9 mouse cellular contexts compared by ENCODE assay signal in the genomic region with DNA sequence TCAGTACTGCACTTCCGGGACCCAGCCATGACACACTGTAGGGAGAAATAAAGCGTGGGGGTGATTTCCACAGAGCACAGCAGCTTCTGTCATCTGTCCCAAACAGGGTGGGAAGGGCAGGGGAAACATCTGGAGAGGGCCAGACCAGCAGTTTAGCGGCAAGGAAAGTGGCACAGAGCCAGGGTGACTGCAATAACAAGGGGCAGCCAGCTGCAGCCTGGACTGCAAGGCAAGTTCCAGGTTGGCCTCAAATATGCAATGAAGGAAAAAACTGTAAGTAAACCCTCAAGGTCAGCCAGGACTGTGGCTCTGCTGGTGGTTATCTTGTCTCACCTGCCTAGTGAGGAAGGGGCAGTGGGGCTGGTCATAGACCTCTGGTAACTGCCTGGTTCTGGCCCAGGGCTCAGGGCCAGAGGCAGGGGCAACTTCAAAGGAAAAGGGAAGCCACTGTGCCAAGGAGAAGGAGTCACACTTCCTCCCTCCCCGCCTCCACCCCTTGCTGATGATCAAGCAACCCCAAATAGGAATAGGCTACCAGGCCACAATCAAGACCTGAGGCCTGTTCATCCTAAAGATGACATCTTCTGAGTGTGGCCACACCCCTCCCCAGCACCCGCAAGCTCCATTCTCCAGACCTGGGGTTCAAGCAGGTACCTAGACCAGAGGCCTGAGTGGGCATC. TPM values are rescaled to one million over a fixed set of nuclear protein-coding genes. Genes with fewer than 3 reads are reported as not detected.
DNase-seq lines count a peak whose midpoint lies in the region; ATAC-seq and TF ChIP-seq lines count a peak whose summit lies in the region.
"Had no signal": no experiment of that assay in that cellular context is flagged by ENCODE, and none has a peak within 500 bp of the region (broad histone marks: within the 10 kb centered on the region; RNA-seq: fewer than 3 reads in every experiment).

No protein-coding gene starts in this region.

- no peak overlapping the region for H3K9ac ChIP-seq in midbrain, embryonic 14.5 days (replicated peaks; ENCODE audit: low read length)
- H3K9ac ChIP-seq in heart, embryonic 16.5 days (ENCODE audit: low read length) = peak overlapping the region; percentile 53
- no peak overlapping the region for H3K9ac ChIP-seq in limb, embryonic 15.5 days
- no peak overlapping the region for H3K9ac ChIP-seq in forebrain, embryonic 16.5 days (replicated peaks; ENCODE audit: low read depth, low read length)
- H3K9ac ChIP-seq in forebrain, embryonic 13.5 days = no peak overlapping the region

- no peak overlapping the region for H3K27ac ChIP-seq in midbrain, embryonic 14.5 days (replicated peaks; ENCODE audit: low read depth, low read length)
- no peak overlapping the region for H3K27ac ChIP-seq in midbrain, embryonic 10.5 days (replicated peaks)
- H3K27ac ChIP-seq in heart, embryonic 16.5 days (ENCODE audit: low read length) = peak overlapping the region; percentile 85
- H3K27ac ChIP-seq in limb, embryonic 15.5 days = peak overlapping the region; percentile 74
- H3K27ac ChIP-seq in forebrain, embryonic 16.5 days (ENCODE audit: low read length) = no peak overlapping the region
- H3K27ac ChIP-seq in forebrain, embryonic 13.5 days = no peak overlapping the region

- WGBS in midbrain, embryonic 14.5 days = 90% methylated on average over 5 of the region's 5 CpGs
- 88% methylated on average over 5 of the region's 5 CpGs for WGBS in midbrain, embryonic 10.5 days
- 39% methylated on average over 5 of the region's 5 CpGs for WGBS in heart, embryonic 16.5 days
- 45% methylated on average over 5 of the region's 5 CpGs for WGBS in limb, embryonic 15.5 days
- WGBS in forebrain, embryonic 16.5 days = 81% methylated on average over 5 of the region's 5 CpGs
- WGBS in forebrain, embryonic 13.5 days = 89% methylated on average over 5 of the region's 5 CpGs

- no peak for ATAC-seq in midbrain, embryonic 14.5 days (ENCODE audit: low FRiP score, low TSS enrichment)
- ATAC-seq in heart, embryonic 16.5 days (replicated peaks; ENCODE audit: extremely low read depth, insufficient read depth, low FRiP score) = peak; percentile 14; the same call in 1 of the 2 replicates
- peak; percentile 62; the same call in 1 of the 2 replicates for ATAC-seq in limb, embryonic 15.5 days (ENCODE audit: insufficient number of reproducible peaks, low FRiP score, low TSS enrichment, low read depth)
- ATAC-seq in forebrain, embryonic 16.5 days = no peak
- no peak for ATAC-seq in activated CD4-positive, CD25-positive, alpha-beta regulatory T cell, adult 4 months
- ATAC-seq in forebrain, embryonic 13.5 days = no peak

- H3K4me1 ChIP-seq in midbrain, embryonic 14.5 days (ENCODE audit: control insufficient read depth, insufficient read depth, low read length) = peaks cover 29% of the 10 kb centered on the region
- peaks cover 14% of the 10 kb centered on the region for H3K4me1 ChIP-seq in midbrain, embryonic 10.5 days
- peaks cover 77% of the 10 kb centered on the region for H3K4me1 ChIP-seq in heart, embryonic 16.5 days (ENCODE audit: control insufficient read depth, insufficient read depth, low read length)
- peaks cover 78% of the 10 kb centered on the region for H3K4me1 ChIP-seq in limb, embryonic 15.5 days
- peaks cover 32% of the 10 kb centered on the region for H3K4me1 ChIP-seq in forebrain, embryonic 16.5 days (replicated peaks; ENCODE audit: control insufficient read depth, insufficient read depth, low read length)
- peaks cover 32% of the 10 kb centered on the region for H3K4me1 ChIP-seq in forebrain, embryonic 13.5 days

- TF ChIP-seq CTCF in brain, embryonic 14.5 days (IDR thresholded peaks at IDR 0.05; ENCODE audit: borderline replicate concordance, extremely low read depth, insufficient read depth, insufficient read length) = no peak

- TF ChIP-seq POLR2A in brain, embryonic 14.5 days (IDR thresholded peaks at IDR 0.05; ENCODE audit: borderline replicate concordance, extremely low read depth, insufficient read depth, insufficient read length, poor library complexity, severe bottlenecking) = no peak

- no peak overlapping the region for H3K4me3 ChIP-seq in midbrain, embryonic 14.5 days (replicated peaks; ENCODE audit: low read depth, low read length)
- H3K4me3 ChIP-seq in midbrain, embryonic 10.5 days = no peak overlapping the region
- H3K4me3 ChIP-seq in heart, embryonic 16.5 days (ENCODE audit: low read length) = no peak overlapping the region
- no peak overlapping the region for H3K4me3 ChIP-seq in limb, embryonic 15.5 days
- H3K4me3 ChIP-seq in forebrain, embryonic 16.5 days (replicated peaks; ENCODE audit: low read length) = no peak overlapping the region
- no peak overlapping the region for H3K4me3 ChIP-seq in forebrain, embryonic 13.5 days

- no peaks in the 10 kb centered on the region for H3K36me3 ChIP-seq in midbrain, embryonic 14.5 days (ENCODE audit: control insufficient read depth, insufficient read depth, low read length)
- H3K36me3 ChIP-seq in midbrain, embryonic 10.5 days = no peaks in the 10 kb centered on the region
- H3K36me3 ChIP-seq in heart, embryonic 16.5 days (ENCODE audit: control insufficient read depth, insufficient read depth) = 0 out of 2 replicates have a peak, but pooled peaks cover 4% of the 10 kb centered on the region
- H3K36me3 ChIP-seq in limb, embryonic 15.5 days = peaks cover 4% of the 10 kb centered on the region; the same call in 1 of the 2 replicates
- H3K36me3 ChIP-seq in forebrain, embryonic 16.5 days (ENCODE audit: control insufficient read depth, insufficient read depth) = no peaks in the 10 kb centered on the region
- 0 out of 2 replicates have a peak, but pooled peaks cover 2% of the 10 kb centered on the region for H3K36me3 ChIP-seq in forebrain, embryonic 13.5 days (ENCODE audit: poor library complexity, severe bottlenecking)

- H3K27me3 ChIP-seq in midbrain, embryonic 14.5 days (ENCODE audit: control insufficient read depth, insufficient read depth, low read length) = no peaks in the 10 kb centered on the region
- peaks cover 41% of the 10 kb centered on the region for H3K27me3 ChIP-seq in midbrain, embryonic 10.5 days (ENCODE audit: low read depth, poor library complexity, severe bottlenecking)
- H3K27me3 ChIP-seq in heart, embryonic 16.5 days (ENCODE audit: control insufficient read depth, insufficient read depth, low read length) = no peaks in the 10 kb centered on the region
- no peaks in the 10 kb centered on the region for H3K27me3 ChIP-seq in limb, embryonic 15.5 days
- no peaks in the 10 kb centered on the region for H3K27me3 ChIP-seq in forebrain, embryonic 16.5 days (replicated peaks; ENCODE audit: control insufficient read depth, insufficient read depth, low read length)
- H3K27me3 ChIP-seq in forebrain, embryonic 13.5 days = peaks cover 3% of the 10 kb centered on the region; the same call in 1 of the 2 replicates

- DNase-seq in midbrain, embryonic 14.5 days = peak; percentile 21
- no peak for DNase-seq in midbrain, embryonic 10.5 days (ENCODE audit: low spot score)
- peak; percentile 25 for DNase-seq in brain, embryonic 14.5 days (ENCODE audit: low read depth)

- H3K4me2 ChIP-seq in midbrain, embryonic 14.5 days (ENCODE audit: low read length) = no peak overlapping the region
- peak overlapping the region; percentile 46 for H3K4me2 ChIP-seq in heart, embryonic 16.5 days (ENCODE audit: low read depth, low read length)
- H3K4me2 ChIP-seq in limb, embryonic 15.5 days = 0 out of 2 replicates have a peak overlapping the region, but pooled peaks have one; percentile 7
- H3K4me2 ChIP-seq in forebrain, embryonic 16.5 days (ENCODE audit: low read length) = no peak overlapping the region
- no peak overlapping the region for H3K4me2 ChIP-seq in forebrain, embryonic 13.5 days

- no peaks in the 10 kb centered on the region for H3K9me3 ChIP-seq in midbrain, embryonic 14.5 days (ENCODE audit: control insufficient read depth, low read length)
- H3K9me3 ChIP-seq in midbrain, embryonic 10.5 days (replicated peaks) = no peaks in the 10 kb centered on the region
- H3K9me3 ChIP-seq in heart, embryonic 16.5 days (replicated peaks; ENCODE audit: control insufficient read depth, low read length) = no peaks in the 10 kb centered on the region
- no peaks in the 10 kb centered on the region for H3K9me3 ChIP-seq in limb, embryonic 15.5 days
- no peaks in the 10 kb centered on the region for H3K9me3 ChIP-seq in forebrain, embryonic 16.5 days (ENCODE audit: control insufficient read depth, low read length)
- no peaks in the 10 kb centered on the region for H3K9me3 ChIP-seq in forebrain, embryonic 13.5 days (replicated peaks)

RNA-seq across cellular contexts. Expression of a gene that starts 5.1 kb away (rescaled TPM):
- polyA plus RNA-seq in midbrain, embryonic 14.5 days (2014; fragmentation: Nextera tagmentation; extraction: Ambion mirVana) = 15.0 and 15.7 TPM in 2 replicates
- 4.2 and 6.4 TPM in 2 replicates for polyA plus RNA-seq in midbrain, embryonic 10.5 days (2016; fragmentation: Nextera tagmentation; extraction: Ambion mirVana)
- 14.8 and 23.1 TPM in 2 replicates for polyA plus RNA-seq in brain, embryonic 14.5 days (2012; rRNA removed)
- polyA plus RNA-seq in heart, embryonic 16.5 days (2015; fragmentation: Nextera tagmentation; extraction: Ambion mirVana) = 42.1 and 51.9 TPM in 2 replicates
- polyA plus RNA-seq in limb, embryonic 15.5 days (2015; fragmentation: Nextera tagmentation; extraction: Ambion mirVana) = 21.7 and 24.8 TPM in 2 replicates
- 15.4 and 19.3 TPM in 2 replicates for polyA plus RNA-seq in forebrain, embryonic 16.5 days (2015; fragmentation: Nextera tagmentation; extraction: Ambion mirVana)
- polyA plus RNA-seq in activated CD4-positive, CD25-positive, alpha-beta regulatory T cell, adult 4 months (2017; shearing (Covaris generic)) = under 1 TPM; 0.15 to 0.29 TPM
- 7.1 and 8.5 TPM in 2 replicates for polyA plus RNA-seq in forebrain, embryonic 13.5 days (2015; fragmentation: Nextera tagmentation; extraction: Ambion mirVana)

RNA-seq across cellular contexts. Expression of a gene that starts 36.1 kb away (rescaled TPM):
- polyA plus RNA-seq in midbrain, embryonic 14.5 days (2014; fragmentation: Nextera tagmentation; extraction: Ambion mirVana) = 15.6 and 24.0 TPM in 2 replicates
- 8.7 and 10.5 TPM in 2 replicates for polyA plus RNA-seq in midbrain, embryonic 10.5 days (2016; fragmentation: Nextera tagmentation; extraction: Ambion mirVana)
- 15.1 and 17.5 TPM in 2 replicates for polyA plus RNA-seq in brain, embryonic 14.5 days (2012; rRNA removed)
- 3.2 and 4.9 TPM in 2 replicates for polyA plus RNA-seq in heart, embryonic 16.5 days (2015; fragmentation: Nextera tagmentation; extraction: Ambion mirVana)
- polyA plus RNA-seq in limb, embryonic 15.5 days (2015; fragmentation: Nextera tagmentation; extraction: Ambion mirVana) = 6.3 and 7.1 TPM in 2 replicates
- polyA plus RNA-seq in forebrain, embryonic 16.5 days (2015; fragmentation: Nextera tagmentation; extraction: Ambion mirVana) = 23.1 and 27.1 TPM in 2 replicates
- 1 to 10 TPM; 1.5 to 1.8 TPM for polyA plus RNA-seq in activated CD4-positive, CD25-positive, alpha-beta regulatory T cell, adult 4 months (2017; shearing (Covaris generic))
- polyA plus RNA-seq in forebrain, embryonic 13.5 days (2015; fragmentation: Nextera tagmentation; extraction: Ambion mirVana) = 20.9 and 22.7 TPM in 2 replicates

RNA-seq across cellular contexts. Expression of a gene that starts 54.4 kb away (rescaled TPM):
- polyA plus RNA-seq in midbrain, embryonic 14.5 days (2014; fragmentation: Nextera tagmentation; extraction: Ambion mirVana) = not detected in 2 replicates
- not detected in 2 replicates for polyA plus RNA-seq in midbrain, embryonic 10.5 days (2016; fragmentation: Nextera tagmentation; extraction: Ambion mirVana)
- not detected in 2 replicates for polyA plus RNA-seq in brain, embryonic 14.5 days (2012; rRNA removed)
- not detected in 2 replicates for polyA plus RNA-seq in heart, embryonic 16.5 days (2015; fragmentation: Nextera tagmentation; extraction: Ambion mirVana)
- polyA plus RNA-seq in limb, embryonic 15.5 days (2015; fragmentation: Nextera tagmentation; extraction: Ambion mirVana) = not detected in 2 replicates
- polyA plus RNA-seq in forebrain, embryonic 16.5 days (2015; fragmentation: Nextera tagmentation; extraction: Ambion mirVana) = not detected in 2 replicates
- not detected for polyA plus RNA-seq in activated CD4-positive, CD25-positive, alpha-beta regulatory T cell, adult 4 months (2017; shearing (Covaris generic))
- polyA plus RNA-seq in forebrain, embryonic 13.5 days (2015; fragmentation: Nextera tagmentation; extraction: Ambion mirVana) = not detected in 2 replicates
- polyA plus RNA-seq: liver, adult 2 months had no signal

Comparison
In these comparisons a context has a peak if more than half of its experiments do, and no peak if none do; other contexts are left out.
1. ATAC-seq: peak in heart, embryonic 16.5 days (single experiment) and limb, embryonic 15.5 days (single experiment); none in midbrain, embryonic 14.5 days (single experiment), forebrain, embryonic 16.5 days (single experiment), activated CD4-positive, CD25-positive, alpha-beta regulatory T cell, adult 4 months (single experiment) and forebrain, embryonic 13.5 days (single experiment).
2. H3K27ac ChIP-seq: peak in heart, embryonic 16.5 days (single experiment) and limb, embryonic 15.5 days (single experiment); none in midbrain, embryonic 14.5 days (single experiment), midbrain, embryonic 10.5 days (single experiment), forebrain, embryonic 16.5 days (single experiment) and forebrain, embryonic 13.5 days (single experiment).
3. H3K4me2 ChIP-seq: peak in heart, embryonic 16.5 days (single experiment) and limb, embryonic 15.5 days (single experiment); none in midbrain, embryonic 14.5 days (single experiment), forebrain, embryonic 16.5 days (single experiment) and forebrain, embryonic 13.5 days (single experiment).